Mouse (Mus musculus) liver, adult 2 months (tissue): Measurements from ENCODE around the gene Prpf8. TPM values are rescaled to one million over a fixed set of nuclear protein-coding genes. Genes with fewer than 3 reads are reported as not detected.
A peak's percentile ranks its signal among the peaks of the same experiment; 100 is the strongest.

ENCODE experiments used
- DNase-seq: peaks from one replicate; pipeline ENCODE4 v3.0.0-alpha.2; 2011; ENCODE audit warnings: low read depth, low spot score; ENCODE audit errors: extremely low read depth
- H3K27ac ChIP-seq: fragments of 200-500 bp; replicated peaks from 2 replicates; pipeline ENCODE4 v1.5.1; 2012; ENCODE audit warnings: low read depth, mild to moderate bottlenecking, control low read depth, inconsistent platforms, low read length; ENCODE audit not compliant: insufficient read depth
- H3K27me3 ChIP-seq: fragments of 200-500 bp; 2 replicates; pipeline ENCODE4 v1.6.1; 2012; ENCODE audit warnings: mild to moderate bottlenecking, moderate library complexity, low read length, inconsistent platforms; ENCODE audit not compliant: control insufficient read depth, insufficient read depth
- H3K36me3 ChIP-seq: fragments of 200-500 bp; 2 replicates; pipeline ENCODE4 v1.6.1; 2012; ENCODE audit warnings: low read length, inconsistent platforms; ENCODE audit not compliant: control insufficient read depth, insufficient read depth
- H3K4me1 ChIP-seq: fragments of 200-500 bp; 2 replicates; pipeline ENCODE4 v1.6.1; 2011; ENCODE audit warnings: low read length; ENCODE audit not compliant: control insufficient read depth, insufficient read depth
- H3K4me3 ChIP-seq: fragments of 200-500 bp; 2 replicates; pipeline ENCODE4 v1.5.1; 2011; ENCODE audit warnings: low read depth, mild to moderate bottlenecking, control low read depth, low read length, moderate library complexity; ENCODE audit not compliant: insufficient read depth
- H3K79me2 ChIP-seq: fragments of 200-500 bp; 2 replicates; pipeline ENCODE4 v1.6.1; 2012; ENCODE audit warnings: inconsistent platforms, mild to moderate bottlenecking, low read length, moderate library complexity; ENCODE audit not compliant: control insufficient read depth, insufficient read depth
- H3K9ac ChIP-seq: fragments of 200-500 bp; 2 replicates; pipeline ENCODE4 v1.6.1; 2012; ENCODE audit warnings: low read depth, mild to moderate bottlenecking, control low read depth, inconsistent platforms, low read length
- CTCF ChIP-seq: fragments of 200-500 bp; IDR thresholded peaks from 2 replicates; pipeline ENCODE4 v1.5.1; 2011; ENCODE audit warnings: low read depth, low read length, control low read depth
- POLR2A ChIP-seq: fragments of 200-500 bp; IDR thresholded peaks from 2 replicates; pipeline ENCODE4 v1.6.1; 2011; ENCODE audit warnings: low read length, control low read depth; ENCODE audit not compliant: insufficient read depth; ENCODE audit errors: extremely low read depth
- WGBS: fragments of 180-500 bp; shearing (Covaris S2); methylation state at CpG from one replicate; pipeline ENCODE4 v1.1.7; 2018; 5-methylcytosine and 5-hydroxymethylcytosine counted together
- polyA plus RNA-seq: library from polyadenylated mRNA; depleted of rRNA; stranded (reverse); fragments of >200 nt; gene quantifications from 2 replicates; pipeline ENCODE4 v1.2.3, GENCODE M21; 2012
- total RNA-seq: library from RNA; depleted of rRNA; stranded (reverse); fragments of >200 nt; gene quantifications from 2 replicates; pipeline ENCODE4 v1.2.3, GENCODE M21; 2014

Prpf8 gene
- total and polyA plus RNA-seq, 2 experiments: 63.3 to 72.8 TPM

DNA sequence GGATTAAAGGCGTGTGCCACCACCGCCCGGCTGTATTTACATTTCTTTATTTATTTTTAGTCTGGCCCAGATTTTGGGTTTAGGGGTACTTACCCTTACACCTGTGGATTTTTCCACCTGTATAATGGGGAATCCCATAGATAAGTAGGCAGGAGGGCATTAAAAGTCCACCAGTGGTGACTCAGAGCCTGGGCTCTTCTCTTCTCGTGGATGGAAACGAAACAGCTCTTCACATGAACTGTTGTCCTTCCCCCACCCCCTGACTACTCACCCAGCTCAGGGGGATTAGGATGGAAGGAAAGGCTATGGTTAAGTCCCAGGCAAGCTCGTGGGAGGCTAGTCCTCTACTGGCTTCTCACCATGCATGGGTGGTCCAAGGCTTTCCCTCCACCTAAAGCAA is 22.2 kb upstream of the Prpf8 start:
- peaks cover 33% of the 10 kb centered on the region for H3K4me1 ChIP-seq
- H3K79me2 ChIP-seq: peaks cover 4% of the 10 kb centered on the region; the same call in 1 of the 2 replicates
- DNase-seq: no peak
- H3K27me3 ChIP-seq: no peaks in the 10 kb centered on the region
- H3K9ac ChIP-seq: no peak overlapping the region
- TF ChIP-seq CTCF (no peak), POLR2A (no peak)
- 46% methylated on average over 6 of the region's 6 CpGs for WGBS
- H3K4me3 ChIP-seq: no peak overlapping the region
- peaks cover 25% of the 10 kb centered on the region for H3K36me3 ChIP-seq
- peak overlapping the region; percentile 29 for H3K27ac ChIP-seq

DNA sequence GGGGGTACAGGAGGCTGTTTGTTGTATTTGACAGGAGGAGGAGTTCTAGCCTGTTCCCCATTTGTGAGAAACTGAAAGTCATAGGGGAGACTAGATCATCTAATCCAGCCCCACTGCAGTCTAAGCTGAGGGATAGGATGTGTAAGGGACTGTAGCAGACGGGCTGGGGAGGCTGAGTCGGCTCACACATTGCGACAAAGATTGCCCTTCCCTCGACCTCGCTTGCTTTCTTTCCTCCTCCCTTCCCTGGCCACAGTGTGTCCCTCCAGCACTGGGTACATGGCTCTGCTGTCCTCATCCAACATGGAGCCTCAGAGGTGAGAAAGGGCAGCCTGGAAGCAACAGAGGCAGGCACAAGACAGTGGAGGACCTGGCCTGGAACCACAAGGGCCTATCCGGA is 21.6 kb upstream of the Prpf8 start:
- TF ChIP-seq CTCF: no peak
- no peak for TF ChIP-seq POLR2A
- Histone ChIP-seq H3K9ac (0 out of 2 replicates have a peak overlapping the region, but pooled peaks have one; percentile 1), H3K27me3 (no peaks in the 10 kb centered on the region), H3K4me1 (peaks cover 30% of the 10 kb centered on the region), H3K4me3 (no peak overlapping the region), H3K36me3 (peaks cover 25% of the 10 kb centered on the region), H3K79me2 (peaks cover 4% of the 10 kb centered on the region; the same call in 1 of the 2 replicates), H3K27ac (peak overlapping the region; percentile 29)
- WGBS: 68% methylated on average over 6 of the region's 6 CpGs
- no peak for DNase-seq

DNA sequence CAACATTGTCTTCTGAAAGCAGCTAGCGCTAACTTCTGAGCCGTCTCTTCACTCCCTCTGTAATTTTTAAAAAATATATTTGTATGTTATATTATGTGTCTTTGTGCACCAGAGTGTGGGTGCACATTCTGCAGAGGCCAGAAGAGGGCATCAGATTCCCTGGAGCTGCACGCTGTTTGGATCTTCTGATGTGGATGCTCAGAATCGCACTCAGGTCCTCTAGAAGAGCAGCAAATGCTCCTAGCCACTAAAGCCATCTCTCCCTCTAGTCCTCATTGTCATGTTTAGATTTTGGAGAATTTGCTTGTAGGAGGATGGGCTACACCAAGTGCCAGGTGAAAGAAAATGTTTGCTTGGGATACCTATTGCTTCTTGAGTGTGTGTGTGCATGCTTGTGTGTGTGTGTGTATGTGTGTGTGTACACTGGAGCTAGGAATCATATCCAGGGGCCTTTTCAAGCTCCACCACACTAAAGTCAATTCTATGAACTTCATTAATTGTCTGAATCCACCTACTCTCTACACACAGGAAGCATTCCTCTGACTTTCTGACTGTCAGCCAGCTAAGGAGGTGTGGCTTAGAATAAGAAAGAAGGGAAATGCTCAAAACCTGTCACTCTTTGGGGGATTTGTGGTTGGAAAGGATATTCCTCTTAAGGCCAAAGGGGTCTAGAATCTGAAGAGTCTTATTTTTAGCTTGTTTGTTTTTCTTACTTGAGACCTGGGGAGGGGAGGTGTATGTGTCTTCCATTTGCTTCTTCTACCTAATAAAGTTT is 19.7 kb upstream of the Prpf8 start:
- Histone ChIP-seq H3K79me2 (peaks cover 4% of the 10 kb centered on the region; the same call in 1 of the 2 replicates), H3K36me3 (peaks cover 25% of the 10 kb centered on the region), H3K9ac (no peak overlapping the region), H3K4me1 (peaks cover 29% of the 10 kb centered on the region), H3K27me3 (no peaks in the 10 kb centered on the region), H3K4me3 (no peak overlapping the region), H3K27ac (no peak overlapping the region)
- DNase-seq: peak; percentile 53
- TF ChIP-seq CTCF (peak; percentile 47; the same call in 1 of the 2 replicates), POLR2A (no peak)
- 92% methylated on average over 4 of the region's 4 CpGs for WGBS

DNA sequence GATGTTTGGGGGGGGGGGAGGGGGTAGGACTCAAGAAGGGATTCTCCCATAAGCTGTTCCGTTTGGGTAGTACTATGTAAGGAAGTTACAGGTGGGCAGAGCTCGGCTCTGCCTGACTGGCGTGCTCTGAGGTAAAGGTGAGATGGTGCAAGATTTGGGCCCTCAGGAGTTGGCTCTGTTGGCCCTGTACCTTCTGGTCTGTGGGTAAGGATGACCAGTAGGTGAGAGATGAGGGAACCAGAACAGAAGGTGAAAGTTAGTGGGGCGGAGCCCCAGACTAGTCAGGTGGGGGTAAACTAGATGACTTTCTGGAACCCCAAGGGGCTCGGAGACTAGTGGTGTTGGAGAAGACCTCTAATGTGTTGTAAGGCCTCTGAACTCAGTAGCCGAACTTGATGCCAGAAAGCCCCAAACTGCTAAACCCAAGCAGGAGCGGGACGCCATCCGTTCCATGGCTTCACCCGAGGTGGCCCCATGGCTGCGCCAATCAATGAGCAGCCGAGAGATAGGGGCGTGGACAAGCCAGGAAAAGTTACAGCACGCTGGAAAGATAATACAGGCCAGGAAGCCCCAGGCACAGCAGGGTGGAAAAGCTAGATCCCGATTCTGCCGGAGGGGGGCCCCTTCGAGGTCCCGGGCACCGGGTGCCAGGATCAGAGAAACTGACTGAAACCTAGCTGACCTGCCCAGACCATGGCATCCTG is 19.0 kb upstream of the Prpf8 start:
- DNase-seq: peak; percentile 89
- Histone ChIP-seq H3K27ac (peak overlapping the region; percentile 84), H3K27me3 (no peaks in the 10 kb centered on the region), H3K79me2 (peaks cover 4% of the 10 kb centered on the region; the same call in 1 of the 2 replicates), H3K9ac (peak overlapping the region; percentile 85), H3K4me3 (peak overlapping the region; percentile 74), H3K4me1 (peaks cover 33% of the 10 kb centered on the region), H3K36me3 (peaks cover 25% of the 10 kb centered on the region)
- TF ChIP-seq POLR2A: peak; percentile 72; the same call in 1 of the 2 replicates
- 0 out of 2 replicates have a peak, but pooled peaks have one; percentile 10 for TF ChIP-seq CTCF
- WGBS: 5% methylated on average over 19 of the region's 19 CpGs

DNA sequence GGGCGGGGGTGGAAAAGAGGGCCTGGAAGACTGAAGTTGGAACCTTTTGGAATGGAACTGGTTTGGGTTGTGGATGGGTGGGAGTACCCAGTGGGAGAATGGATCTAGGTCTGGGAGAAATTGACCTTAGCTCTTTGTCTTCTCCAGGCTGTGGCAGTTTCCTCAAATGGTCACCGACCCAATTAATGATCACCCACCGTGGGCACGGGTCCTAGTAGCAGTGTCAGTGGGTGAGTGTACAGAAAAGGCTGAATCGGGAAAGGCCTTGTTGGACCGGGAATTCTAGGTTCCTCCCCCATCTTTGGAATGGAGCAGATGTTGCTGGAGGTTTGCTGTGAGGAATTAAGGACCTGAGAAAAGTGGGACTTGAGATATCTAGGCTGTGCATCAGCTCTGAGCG is 18.2 kb upstream of the Prpf8 start:
- 13% methylated on average over 7 of the region's 7 CpGs for WGBS
- Histone ChIP-seq H3K79me2 (peaks cover 4% of the 10 kb centered on the region; the same call in 1 of the 2 replicates), H3K4me3 (peak overlapping the region; percentile 74), H3K27me3 (no peaks in the 10 kb centered on the region), H3K4me1 (peaks cover 33% of the 10 kb centered on the region), H3K36me3 (peaks cover 22% of the 10 kb centered on the region), H3K9ac (peak overlapping the region; percentile 85), H3K27ac (peak overlapping the region; percentile 84)
- peak; percentile 60 for DNase-seq
- TF ChIP-seq POLR2A: no peak
- no peak for TF ChIP-seq CTCF
